Mouse (Mus musculus) midbrain, embryonic 14.5 days (tissue): ENCODE measurements at regions not wholly inside any gene's neighbourhood (a gene's known extent, or its start where the extent isn't known, plus 50 kb on each side); places are given as distances from the start of the nearest gene placed in this dataset.

Source experiments
- ATAC-seq: fragments of 200-750 bp; cut with Nextera tagmentation; 2 replicates; pipeline ENCODE4 v1.8.0; 2017; ENCODE audit warnings: moderate number of reproducible peaks, moderate library complexity; ENCODE audit not compliant: low FRiP score, low TSS enrichment
- DNase-seq: peaks from one replicate; pipeline ENCODE4 v3.0.0-alpha.2; 2015
- H3K27ac ChIP-seq: fragments of 300-500 bp; sonication (generic); replicated peaks from 2 replicates; pipeline ENCODE4 v1.5.1; 2014; ENCODE audit warnings: mild to moderate bottlenecking, low read depth, low read length, moderate library complexity
- H3K27me3 ChIP-seq: fragments of 300-500 bp; sonication (generic); 2 replicates; pipeline ENCODE4 v1.6.1; 2014; ENCODE audit warnings: low read length, control low read depth, mixed read lengths; ENCODE audit not compliant: control insufficient read depth, insufficient read depth
- H3K36me3 ChIP-seq: fragments of 300-500 bp; sonication (generic); 2 replicates; pipeline ENCODE4 v1.6.1; 2014; ENCODE audit warnings: low read length, control low read depth; ENCODE audit not compliant: control insufficient read depth, insufficient read depth
- H3K4me1 ChIP-seq: fragments of 300-500 bp; sonication (generic); 2 replicates; pipeline ENCODE4 v1.6.1; 2014; ENCODE audit warnings: mild to moderate bottlenecking, antibody characterized with exemption, low read length, control low read depth; ENCODE audit not compliant: control insufficient read depth, insufficient read depth
- H3K4me2 ChIP-seq: fragments of 300-500 bp; sonication (generic); 2 replicates; pipeline ENCODE4 v1.6.1; 2014; ENCODE audit warnings: mild to moderate bottlenecking, low read length, moderate library complexity
- H3K4me3 ChIP-seq: fragments of 300-500 bp; sonication (generic); replicated peaks from 2 replicates; pipeline ENCODE4 v1.5.1; 2014; ENCODE audit warnings: low read depth, low read length
- H3K9ac ChIP-seq: fragments of 300-500 bp; sonication (generic); replicated peaks from 2 replicates; pipeline ENCODE4 v1.6.1; 2014; ENCODE audit warnings: mild to moderate bottlenecking, low read length, moderate library complexity
- H3K9me3 ChIP-seq: fragments of 300-500 bp; sonication (generic); 2 replicates; pipeline ENCODE4 v1.6.1; 2016; ENCODE audit warnings: low read length, control low read depth, mixed read lengths; ENCODE audit not compliant: control insufficient read depth
- WGBS: fragments of 180-500 bp; shearing (Covaris S2); extraction: QIAGEN DNeasy Blood & Tissue Kit; methylation state at CpG from one replicate; pipeline ENCODE4 v1.1.7; 2014; 5-methylcytosine and 5-hydroxymethylcytosine counted together

DNA sequence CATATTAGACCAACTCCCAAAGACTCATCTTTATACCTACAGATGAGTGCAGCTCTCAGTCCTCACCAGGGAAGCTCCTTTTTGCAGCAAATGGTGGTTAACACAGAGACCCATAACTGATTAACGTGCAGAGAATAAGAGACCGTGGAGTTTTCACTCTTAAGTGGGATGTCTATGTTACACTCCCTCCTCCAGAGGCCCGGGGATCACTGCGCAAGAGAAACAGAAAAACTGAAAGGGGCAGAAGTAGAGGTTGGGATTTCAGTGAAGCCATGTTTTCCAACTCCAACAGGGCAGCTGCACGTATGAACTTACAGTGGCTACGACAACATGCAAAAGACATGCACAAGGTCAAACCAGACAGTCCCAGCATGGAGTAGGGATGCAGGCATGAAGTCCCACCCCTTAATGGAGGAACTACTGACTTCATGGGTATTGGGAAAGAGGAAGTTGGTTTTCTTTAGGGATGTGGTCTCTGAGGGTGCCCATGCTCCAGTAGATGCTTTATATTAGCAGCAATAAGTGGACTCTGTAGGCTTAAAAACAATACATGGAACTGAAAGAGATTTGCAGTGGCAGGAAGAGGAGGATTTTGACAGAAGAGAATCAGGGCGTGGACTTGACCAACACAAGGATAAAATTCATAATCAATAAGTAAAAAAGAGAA lies 80.8 kb upstream of the Rai14 start:
- Histone ChIP-seq H3K9me3 (no peaks in the 10 kb centered on the region), H3K4me3 (no peak overlapping the region), H3K36me3 (no peaks in the 10 kb centered on the region), H3K27ac (no peak overlapping the region), H3K4me1 (no peaks in the 10 kb centered on the region), H3K27me3 (no peaks in the 10 kb centered on the region), H3K9ac (no peak overlapping the region), H3K4me2 (no peak overlapping the region)
- ATAC-seq (no peak), DNase-seq (no peak)
- WGBS = 94% methylated on average over 7 of the region's 7 CpGs

DNA sequence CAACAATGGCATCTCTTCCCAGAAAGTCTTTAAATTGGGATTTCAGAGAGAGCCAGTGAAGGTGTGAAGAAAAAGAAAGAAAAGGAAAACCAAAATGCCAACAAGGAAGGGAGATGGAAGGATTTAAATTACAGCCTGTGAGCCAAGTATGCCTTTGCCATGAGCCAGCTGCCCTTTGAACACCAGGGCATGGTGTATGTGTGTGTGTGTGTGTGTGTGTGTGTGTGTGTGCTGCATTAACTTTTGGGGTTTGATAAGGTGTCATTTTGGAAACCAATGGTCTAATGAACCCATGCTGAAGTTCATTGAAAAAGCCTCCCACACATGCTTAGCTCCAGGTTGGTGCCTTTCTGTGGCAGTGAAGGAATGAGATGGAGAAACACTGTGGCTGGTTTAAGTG lies 85.2 kb upstream of the Rai14 start:
- H3K4me2 ChIP-seq = no peak overlapping the region
- ATAC-seq (no peak), DNase-seq (no peak)
- H3K4me3 ChIP-seq = no peak overlapping the region
- no peak overlapping the region for H3K9ac ChIP-seq
- no peaks in the 10 kb centered on the region for H3K27me3 ChIP-seq
- H3K27ac ChIP-seq = no peak overlapping the region
- H3K36me3 ChIP-seq = no peaks in the 10 kb centered on the region
- H3K9me3 ChIP-seq = no peaks in the 10 kb centered on the region
- no peaks in the 10 kb centered on the region for H3K4me1 ChIP-seq

GRCm38 (mm10) chr15:10814195-10814594 lies 99.8 kb upstream of the Rai14 start:
- Histone ChIP-seq H3K9me3 (no peaks in the 10 kb centered on the region), H3K4me3 (no peak overlapping the region), H3K36me3 (no peaks in the 10 kb centered on the region), H3K27ac (no peak overlapping the region), H3K4me2 (no peak overlapping the region), H3K4me1 (no peaks in the 10 kb centered on the region), H3K27me3 (no peaks in the 10 kb centered on the region), H3K9ac (no peak overlapping the region)
- DNase-seq (no peak), ATAC-seq (no peak)
- WGBS = 84% methylated on average over 2 of the region's 2 CpGs

- no peaks in the 10 kb centered on the region for H3K36me3 ChIP-seq
- no peaks in the 10 kb centered on the region for H3K4me1 ChIP-seq
- H3K27ac ChIP-seq = no peak overlapping the region
- whole genome bisulfite sequencing = 69% methylated on average over 7 of the region's 7 CpGs
- H3K4me2 ChIP-seq = no peak overlapping the region
- DNase-seq (no peak), ATAC-seq (no peak; the same call in 1 of the 2 replicates)
- no peak overlapping the region for H3K9ac ChIP-seq
- H3K9me3 ChIP-seq = no peaks in the 10 kb centered on the region
- H3K4me3 ChIP-seq = no peak overlapping the region
- H3K27me3 ChIP-seq = no peaks in the 10 kb centered on the region
Observed at GRCm38 (mm10) chr15:10814709-10815108, 100.3 kb upstream of the Rai14 start.

DNA sequence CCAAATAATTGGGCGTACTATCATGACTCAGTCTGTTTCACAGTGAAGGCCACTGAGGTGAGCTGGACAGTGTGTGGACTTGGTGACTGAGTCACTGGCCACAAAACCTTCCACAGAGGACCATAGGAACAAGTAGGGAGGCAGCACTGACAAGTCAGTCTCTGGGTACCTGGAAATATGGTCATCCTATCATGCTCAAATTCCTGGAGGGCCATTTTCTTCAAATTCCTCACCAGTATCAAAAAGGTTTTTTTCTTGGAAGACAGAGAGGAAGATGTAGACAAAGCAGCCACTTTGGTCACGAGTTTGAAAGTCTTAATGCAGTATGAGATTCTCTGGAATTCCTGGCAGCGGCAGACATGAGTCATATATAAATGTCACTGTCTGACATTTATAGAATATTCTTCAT lies 101.8 kb upstream of the Rai14 start:
- Histone ChIP-seq H3K4me3 (no peak overlapping the region), H3K4me1 (no peaks in the 10 kb centered on the region), H3K9me3 (no peaks in the 10 kb centered on the region), H3K9ac (no peak overlapping the region), H3K27ac (no peak overlapping the region), H3K4me2 (no peak overlapping the region), H3K36me3 (no peaks in the 10 kb centered on the region), H3K27me3 (no peaks in the 10 kb centered on the region)
- ATAC-seq (no peak), DNase-seq (no peak)
- 92% methylated on average over 3 of the region's 3 CpGs for WGBS

GRCm38 (mm10) chr15:10818216-10818615 lies 103.8 kb upstream of the Rai14 start:
- ATAC-seq (no peak), DNase-seq (peak; percentile 31)
- Histone ChIP-seq H3K9me3 (no peaks in the 10 kb centered on the region), H3K4me3 (no peak overlapping the region), H3K27ac (no peak overlapping the region), H3K27me3 (no peaks in the 10 kb centered on the region), H3K4me1 (no peaks in the 10 kb centered on the region), H3K4me2 (no peak overlapping the region), H3K9ac (no peak overlapping the region), H3K36me3 (no peaks in the 10 kb centered on the region)
- 82% methylated on average over 6 of the region's 6 CpGs for WGBS

GRCm38 (mm10) chr15:10818706-10819105 lies 104.3 kb upstream of the Rai14 start:
- ATAC-seq (no peak), DNase-seq (no peak)
- Histone ChIP-seq H3K27ac (no peak overlapping the region), H3K9me3 (no peaks in the 10 kb centered on the region), H3K36me3 (no peaks in the 10 kb centered on the region), H3K4me3 (no peak overlapping the region), H3K9ac (no peak overlapping the region), H3K4me1 (no peaks in the 10 kb centered on the region), H3K27me3 (no peaks in the 10 kb centered on the region), H3K4me2 (no peak overlapping the region)
- 100% methylated on average over 1 of the region's 1 CpGs for WGBS

- Histone ChIP-seq H3K9me3 (no peaks in the 10 kb centered on the region), H3K9ac (no peak overlapping the region), H3K4me1 (no peaks in the 10 kb centered on the region), H3K4me2 (no peak overlapping the region), H3K36me3 (no peaks in the 10 kb centered on the region), H3K4me3 (no peak overlapping the region), H3K27ac (no peak overlapping the region), H3K27me3 (no peaks in the 10 kb centered on the region)
- ATAC-seq (no peak), DNase-seq (no peak)
- 77% methylated on average over 5 of the region's 5 CpGs for WGBS
Observed at GRCm38 (mm10) chr15:10823933-10824332, 109.5 kb upstream of the Rai14 start.

DNA sequence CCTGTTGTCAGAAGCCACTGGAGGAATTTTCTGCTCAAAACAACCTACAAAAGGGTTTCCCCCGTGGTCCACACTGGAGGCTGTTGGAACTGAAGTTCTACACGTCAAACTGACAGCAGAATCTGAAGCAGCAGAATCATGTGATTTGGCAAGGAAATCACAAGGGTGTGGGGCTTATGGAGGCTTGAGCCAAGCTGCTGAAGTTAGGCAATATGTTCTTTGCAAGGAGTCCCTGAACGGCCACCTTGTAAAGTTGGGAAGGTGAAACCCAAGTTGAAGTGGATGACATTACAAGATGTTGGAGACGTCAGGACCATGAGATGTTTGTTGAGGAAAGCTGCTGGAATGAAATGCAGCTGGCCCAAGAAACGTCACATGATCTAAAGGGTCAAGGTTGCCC lies 115.2 kb upstream of the Rai14 start:
- ATAC-seq = no peak
- WGBS = 89% methylated on average over 5 of the region's 5 CpGs
- H3K27ac ChIP-seq = no peak overlapping the region
- DNase-seq = no peak
- no peaks in the 10 kb centered on the region for H3K9me3 ChIP-seq
- H3K4me1 ChIP-seq = no peaks in the 10 kb centered on the region
- H3K4me3 ChIP-seq = no peak overlapping the region
- H3K9ac ChIP-seq = no peak overlapping the region
- H3K36me3 ChIP-seq = no peaks in the 10 kb centered on the region
- H3K4me2 ChIP-seq = no peak overlapping the region
- no peaks in the 10 kb centered on the region for H3K27me3 ChIP-seq
